Mouse (Mus musculus) midbrain, embryonic 11.5 days (tissue): ENCODE data around the gene Meox1. TPM values are rescaled to one million over a fixed set of nuclear protein-coding genes. Genes with fewer than 3 reads are reported as not detected.

Experiments used
- ATAC-seq: fragments of 200-750 bp; cut with Nextera tagmentation; 2 replicates; pipeline ENCODE4 v1.8.0; 2017; ENCODE audit warnings: moderate TSS enrichment, moderate library complexity; ENCODE audit not compliant: low FRiP score
- DNase-seq: peaks from one replicate; pipeline ENCODE4 v3.0.0; 2015; ENCODE audit warnings: low spot score; ENCODE audit errors: missing footprints
- H3K27ac ChIP-seq: fragments of 300-500 bp; sonication (generic); 2 replicates; pipeline ENCODE4 v1.5.1; 2014; ENCODE audit warnings: low read depth, low read length
- H3K27me3 ChIP-seq: fragments of 300-500 bp; sonication (generic); 2 replicates; pipeline ENCODE4 v1.6.1; 2014; ENCODE audit warnings: mild to moderate bottlenecking, low read length, moderate library complexity, mixed read lengths; ENCODE audit not compliant: control insufficient read depth, insufficient read depth
- H3K36me3 ChIP-seq: fragments of 300-500 bp; sonication (generic); 2 replicates; pipeline ENCODE4 v1.6.1; 2014; ENCODE audit warnings: mild to moderate bottlenecking, low read length, moderate library complexity, mixed read lengths; ENCODE audit not compliant: control insufficient read depth, insufficient read depth
- H3K4me1 ChIP-seq: fragments of 300-500 bp; sonication (generic); 2 replicates; pipeline ENCODE4 v1.6.1; 2014; ENCODE audit warnings: low read length; ENCODE audit not compliant: control insufficient read depth, insufficient read depth
- H3K4me2 ChIP-seq: fragments of 300-500 bp; sonication (generic); 2 replicates; pipeline ENCODE4 v1.6.1; 2014; ENCODE audit warnings: mild to moderate bottlenecking, moderate library complexity
- H3K4me3 ChIP-seq: fragments of 300-500 bp; sonication (generic); 2 replicates; pipeline ENCODE4 v1.5.1; 2014; ENCODE audit warnings: low read depth, low read length
- H3K9ac ChIP-seq: fragments of 300-500 bp; sonication (generic); 2 replicates; pipeline ENCODE4 v1.6.1; 2014; ENCODE audit warnings: low read length
- H3K9me3 ChIP-seq: fragments of 300-500 bp; sonication (generic); 2 replicates; pipeline ENCODE4 v1.6.1; 2016; ENCODE audit warnings: low read length; ENCODE audit not compliant: control insufficient read depth
- WGBS: fragments of 180-500 bp; shearing (Covaris S2); extraction: QIAGEN DNeasy Blood & Tissue Kit; methylation state at CpG from one replicate; pipeline ENCODE4 v1.1.7; 2014; 5-methylcytosine and 5-hydroxymethylcytosine counted together
- polyA plus RNA-seq: library from polyadenylated mRNA; unstranded; fragments of >200 nt; fragmentation: Nextera tagmentation; extraction: Ambion mirVana; gene quantifications from 2 replicates; pipeline ENCODE4 v1.2.1, GENCODE M21; 2014

The Meox1 gene
- polyA plus RNA-seq, 1 experiment from 2014 or later: 0.29 TPM

DNA sequence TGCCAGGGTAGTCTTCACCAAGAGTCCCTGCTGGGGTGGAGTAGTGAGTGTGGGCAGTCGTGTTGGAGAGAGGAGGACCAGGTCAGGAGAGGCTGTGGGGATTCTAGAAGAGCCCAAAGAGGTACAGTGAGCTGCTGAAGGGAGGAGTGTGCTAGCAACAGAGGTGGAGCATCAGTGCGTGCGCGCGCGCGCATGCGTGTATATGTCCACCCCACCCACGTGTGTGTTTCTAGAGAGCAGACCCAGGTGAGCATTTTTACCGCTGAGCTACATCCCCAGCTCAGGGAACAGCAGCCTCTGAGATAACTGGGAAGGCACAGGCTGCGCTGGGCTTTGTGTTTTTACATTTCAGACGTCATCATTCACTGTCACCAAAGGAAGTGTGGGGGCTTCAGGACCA is 7.7 kb downstream of the Meox1 start:
- Histone ChIP-seq H3K4me1 (peaks cover 11% of the 10 kb centered on the region), H3K9ac (no peak overlapping the region), H3K27ac (no peak overlapping the region), H3K27me3 (no peaks in the 10 kb centered on the region), H3K4me2 (no peak overlapping the region), H3K36me3 (no peaks in the 10 kb centered on the region), H3K4me3 (no peak overlapping the region), H3K9me3 (no peaks in the 10 kb centered on the region)
- WGBS: 90% methylated on average over 12 of the region's 12 CpGs
- DNase-seq: no peak
- ATAC-seq: no peak

DNA sequence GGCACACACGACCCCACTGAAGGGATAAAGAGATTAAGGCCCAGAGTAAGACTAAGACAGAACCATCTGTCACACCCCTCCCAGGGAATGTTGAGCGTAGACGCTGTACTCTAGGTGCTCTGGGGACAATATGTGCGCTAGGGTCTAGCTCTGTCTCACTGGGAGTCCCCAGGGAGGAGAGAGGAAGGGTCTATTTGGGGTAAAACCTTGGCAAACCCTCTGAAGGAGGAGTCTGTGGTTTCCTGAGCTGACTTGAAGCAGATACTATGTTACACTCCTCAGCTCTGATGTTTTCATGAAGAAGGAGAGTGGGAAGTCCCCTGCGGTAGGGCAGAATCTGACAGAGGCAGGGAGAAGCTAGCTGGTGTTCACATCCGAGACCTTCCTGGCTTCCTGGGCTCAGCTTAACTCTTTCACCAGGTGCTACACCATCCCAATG is 8.3 kb downstream of the Meox1 start:
- Histone ChIP-seq H3K9ac (no peak overlapping the region), H3K4me3 (no peak overlapping the region), H3K4me1 (peaks cover 14% of the 10 kb centered on the region), H3K9me3 (no peaks in the 10 kb centered on the region), H3K27ac (no peak overlapping the region), H3K4me2 (no peak overlapping the region), H3K36me3 (no peaks in the 10 kb centered on the region), H3K27me3 (no peaks in the 10 kb centered on the region)
- DNase-seq: no peak
- WGBS: 47% methylated on average over 6 of the region's 6 CpGs
- ATAC-seq: no peak

DNA sequence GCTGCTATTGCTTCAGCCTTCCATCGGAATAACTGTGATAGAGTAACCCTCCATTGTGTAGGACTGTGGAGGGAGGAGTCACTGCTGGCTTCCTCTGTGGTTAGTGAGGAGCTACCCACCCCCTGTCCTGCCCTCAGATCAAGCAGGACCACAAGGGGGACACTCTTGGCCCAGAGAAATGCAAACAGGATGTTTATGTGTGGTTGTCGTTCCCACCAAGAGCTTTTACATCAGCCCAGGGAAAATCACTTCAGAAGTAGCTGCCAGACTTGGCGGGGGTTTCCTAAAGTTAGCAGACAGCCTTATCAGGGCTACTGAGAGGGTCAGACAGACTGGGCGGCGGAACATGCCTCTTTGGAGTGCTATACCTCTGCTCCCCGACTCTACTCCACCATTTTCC is 8.9 kb downstream of the Meox1 start:
- Histone ChIP-seq H3K27me3 (no peaks in the 10 kb centered on the region), H3K36me3 (no peaks in the 10 kb centered on the region), H3K9ac (no peak overlapping the region), H3K9me3 (no peaks in the 10 kb centered on the region), H3K4me3 (no peak overlapping the region), H3K4me1 (peaks cover 14% of the 10 kb centered on the region), H3K4me2 (no peak overlapping the region), H3K27ac (no peak overlapping the region)
- DNase-seq (peak; percentile 76), ATAC-seq (no peak)
- 60% methylated on average over 6 of the region's 6 CpGs for WGBS

DNA sequence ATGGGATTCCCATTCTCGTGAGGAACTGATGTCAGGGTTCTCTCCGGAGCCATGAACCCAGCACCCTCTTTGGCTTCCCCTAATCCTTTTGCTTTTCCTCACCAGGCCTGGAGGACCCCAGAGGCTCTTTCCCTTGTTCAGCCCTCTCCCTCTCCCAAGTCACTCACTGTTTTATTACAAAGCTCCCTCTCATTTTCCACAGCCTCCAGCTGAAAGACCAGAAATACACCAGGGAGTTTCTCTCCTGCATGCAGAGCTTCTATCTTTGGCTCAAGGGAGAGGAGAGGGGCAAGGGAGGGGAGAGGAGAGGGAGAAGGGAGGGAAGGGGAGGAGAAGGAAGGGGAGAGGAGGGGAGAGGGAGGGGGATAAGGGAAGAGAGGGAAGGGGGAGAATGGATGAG is 10.3 kb downstream of the Meox1 start:
- Histone ChIP-seq H3K4me1 (peaks cover 12% of the 10 kb centered on the region), H3K9me3 (no peaks in the 10 kb centered on the region), H3K36me3 (no peaks in the 10 kb centered on the region), H3K4me3 (no peak overlapping the region), H3K4me2 (no peak overlapping the region), H3K9ac (no peak overlapping the region), H3K27ac (no peak overlapping the region), H3K27me3 (no peaks in the 10 kb centered on the region)
- DNase-seq (peak; percentile 49), ATAC-seq (no peak)
- 62% methylated on average over 2 of the region's 2 CpGs for WGBS

DNA sequence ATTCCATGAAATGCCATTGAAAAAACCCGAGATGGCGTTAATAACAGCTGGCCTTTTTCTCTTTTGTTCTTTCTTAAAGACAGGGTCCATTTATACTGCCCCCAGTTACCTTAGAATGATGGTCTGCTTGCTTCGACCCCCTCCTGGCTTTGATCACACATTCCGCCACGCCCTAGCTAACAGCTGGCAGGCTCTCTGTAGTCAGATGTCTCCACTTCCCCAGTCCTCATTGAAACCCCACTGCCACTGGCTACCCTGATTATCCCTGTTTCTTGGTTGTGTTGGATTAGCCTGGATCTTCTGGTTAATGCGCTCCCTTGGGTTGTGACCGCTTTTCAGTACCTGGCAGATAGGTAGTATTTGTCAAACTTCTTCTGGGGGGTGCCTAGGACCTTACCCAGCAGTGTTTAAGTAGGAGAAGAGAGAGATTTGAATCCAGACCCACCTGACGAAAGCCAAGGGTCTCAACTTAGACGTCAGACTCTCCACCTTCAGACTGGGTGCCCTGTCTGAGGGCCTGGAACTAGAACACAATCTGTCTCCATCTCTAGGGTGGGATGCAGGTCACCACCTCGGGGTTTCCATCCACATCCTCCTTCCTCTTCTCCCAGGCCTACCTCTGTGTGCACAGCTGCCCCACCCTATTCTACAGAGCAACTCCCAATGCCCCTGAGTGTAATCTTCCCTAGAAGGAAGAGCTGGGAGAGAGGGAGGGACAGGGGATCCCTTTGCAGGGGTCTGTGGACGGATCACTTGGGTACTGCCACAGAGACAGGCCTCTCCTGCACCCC is 11.5 kb downstream of the Meox1 start:
- DNase-seq (peak; percentile 56), ATAC-seq (no peak)
- Histone ChIP-seq H3K9me3 (no peaks in the 10 kb centered on the region), H3K27ac (no peak overlapping the region), H3K4me3 (no peak overlapping the region), H3K4me2 (no peak overlapping the region), H3K4me1 (peaks cover 18% of the 10 kb centered on the region), H3K36me3 (no peaks in the 10 kb centered on the region), H3K27me3 (no peaks in the 10 kb centered on the region), H3K9ac (no peak overlapping the region)
- 78% methylated on average over 11 of the region's 11 CpGs for WGBS

DNA sequence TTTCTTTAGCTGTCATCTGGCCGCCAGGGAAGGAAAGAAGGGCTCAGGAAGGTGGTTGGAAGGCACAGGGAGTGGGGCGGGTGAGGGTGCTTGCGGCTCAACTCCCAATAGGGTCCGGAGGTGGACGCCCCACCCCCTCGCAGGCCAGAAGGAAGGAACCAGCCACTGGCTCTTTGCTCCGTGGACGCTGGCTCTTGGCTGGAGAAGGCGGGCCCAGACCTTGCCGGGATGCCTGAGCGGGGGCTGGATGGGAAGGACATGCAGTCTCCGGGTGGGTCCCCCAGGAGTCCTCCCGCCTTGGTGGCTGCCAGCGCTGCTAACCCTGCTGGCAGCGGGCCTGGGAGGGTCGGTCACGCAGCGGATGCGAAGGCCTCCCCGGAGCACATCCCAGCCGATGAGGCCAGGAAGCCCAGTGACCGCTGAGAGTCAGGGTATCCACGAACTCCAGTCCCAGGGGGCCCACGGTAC is 12.5 kb downstream of the Meox1 start:
- no peaks in the 10 kb centered on the region for H3K9me3 ChIP-seq
- H3K4me3 ChIP-seq: peak overlapping the region; percentile 18; the same call in 1 of the 2 replicates
- H3K27ac ChIP-seq: no peak overlapping the region
- H3K36me3 ChIP-seq: no peaks in the 10 kb centered on the region
- H3K27me3 ChIP-seq: no peaks in the 10 kb centered on the region
- H3K4me2 ChIP-seq: peak overlapping the region; percentile 52
- ATAC-seq (peak; percentile 35; the same call in 1 of the 2 replicates), DNase-seq (peak; percentile 89)
- WGBS: 5% methylated on average over 22 of the region's 24 CpGs
- peaks cover 18% of the 10 kb centered on the region for H3K4me1 ChIP-seq
- peak overlapping the region; percentile 57 for H3K9ac ChIP-seq

DNA sequence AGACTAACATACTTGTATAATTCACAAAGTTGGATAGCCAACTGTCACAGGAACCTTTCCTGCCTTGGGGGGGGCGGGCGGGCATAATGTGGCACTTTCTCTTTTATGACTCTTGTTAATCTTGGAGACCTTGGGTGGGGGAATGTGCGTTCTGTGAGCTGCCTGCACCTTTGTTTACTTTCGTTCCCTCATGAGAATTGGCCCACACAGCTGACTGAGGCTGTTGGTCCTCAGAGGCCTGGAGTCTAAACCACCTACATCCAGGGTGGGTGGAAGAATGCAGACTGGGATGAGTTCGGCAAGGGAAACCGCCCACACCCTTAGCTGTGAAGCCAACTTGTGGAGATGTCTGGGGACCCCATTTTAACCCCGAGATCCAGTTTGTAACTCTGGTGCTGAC is 13.0 kb downstream of the Meox1 start:
- 60% methylated on average over 7 of the region's 7 CpGs for WGBS
- Histone ChIP-seq H3K4me2 (no peak overlapping the region; the same call in 1 of the 2 replicates), H3K4me3 (no peak overlapping the region), H3K9ac (peak overlapping the region; percentile 57), H3K9me3 (no peaks in the 10 kb centered on the region), H3K4me1 (peaks cover 18% of the 10 kb centered on the region), H3K27me3 (no peaks in the 10 kb centered on the region), H3K27ac (no peak overlapping the region), H3K36me3 (no peaks in the 10 kb centered on the region)
- DNase-seq: no peak
- ATAC-seq: no peak

DNA sequence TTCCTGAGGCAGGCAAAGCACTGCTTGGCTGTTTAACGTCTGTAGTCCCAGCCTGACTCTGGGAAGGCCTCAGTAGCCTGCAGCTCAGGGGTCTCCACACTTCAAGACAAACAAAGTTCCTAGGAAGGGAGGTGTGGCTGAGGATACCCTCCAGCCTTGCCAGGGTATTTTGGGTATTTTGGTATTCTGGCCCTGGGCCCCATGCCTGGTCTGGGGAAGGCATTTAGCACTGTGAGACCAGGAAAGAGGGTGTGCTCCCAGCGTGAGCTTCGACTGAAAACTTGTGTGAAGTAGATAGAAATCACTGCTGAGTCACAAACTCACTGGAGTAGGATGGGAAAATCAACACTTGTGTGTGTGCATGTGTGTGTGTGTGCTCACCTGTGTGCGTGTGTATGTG is 14.5 kb downstream of the Meox1 start:
- H3K27me3 ChIP-seq: no peaks in the 10 kb centered on the region
- ATAC-seq (no peak), DNase-seq (peak; percentile 78)
- no peak overlapping the region for H3K27ac ChIP-seq
- no peak overlapping the region for H3K9ac ChIP-seq
- H3K4me3 ChIP-seq: no peak overlapping the region
- H3K4me2 ChIP-seq: no peak overlapping the region
- WGBS: 74% methylated on average over 4 of the region's 4 CpGs
- peaks cover 18% of the 10 kb centered on the region for H3K4me1 ChIP-seq
- no peaks in the 10 kb centered on the region for H3K36me3 ChIP-seq
- no peaks in the 10 kb centered on the region for H3K9me3 ChIP-seq

DNA sequence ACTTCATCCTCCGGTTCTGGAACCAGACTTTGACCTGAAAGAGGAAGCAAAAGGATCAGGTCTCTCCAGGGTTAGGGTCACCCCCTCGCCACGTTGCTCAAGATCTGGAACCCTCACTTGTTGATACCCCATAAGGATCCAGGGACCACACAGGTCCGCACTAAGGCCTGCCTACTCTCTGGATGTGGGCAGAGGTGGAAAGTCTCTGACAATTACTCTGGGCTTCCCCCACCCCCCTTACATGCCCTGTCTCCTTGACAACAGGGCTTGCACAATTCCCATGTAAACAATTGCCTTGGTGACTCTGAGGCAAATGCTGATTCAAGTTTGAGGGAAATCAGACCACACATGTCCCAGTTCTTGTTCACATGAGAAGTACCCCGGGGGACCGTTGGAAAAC is 15.5 kb downstream of the Meox1 start:
- Histone ChIP-seq H3K4me2 (no peak overlapping the region), H3K36me3 (no peaks in the 10 kb centered on the region), H3K4me1 (peaks cover 18% of the 10 kb centered on the region), H3K27me3 (no peaks in the 10 kb centered on the region), H3K27ac (no peak overlapping the region), H3K4me3 (no peak overlapping the region), H3K9me3 (no peaks in the 10 kb centered on the region), H3K9ac (no peak overlapping the region)
- ATAC-seq (no peak), DNase-seq (peak; percentile 79)
- 71% methylated on average over 6 of the region's 6 CpGs for WGBS
